Mouse (Mus musculus) 416B (cell line): Measurements from ENCODE around the gene Itga9.

Experiments
- DNase-seq: peaks from one replicate; pipeline ENCODE4 v3.0.0; 2011; ENCODE audit warnings: low read depth

Itga9 gene

DNA sequence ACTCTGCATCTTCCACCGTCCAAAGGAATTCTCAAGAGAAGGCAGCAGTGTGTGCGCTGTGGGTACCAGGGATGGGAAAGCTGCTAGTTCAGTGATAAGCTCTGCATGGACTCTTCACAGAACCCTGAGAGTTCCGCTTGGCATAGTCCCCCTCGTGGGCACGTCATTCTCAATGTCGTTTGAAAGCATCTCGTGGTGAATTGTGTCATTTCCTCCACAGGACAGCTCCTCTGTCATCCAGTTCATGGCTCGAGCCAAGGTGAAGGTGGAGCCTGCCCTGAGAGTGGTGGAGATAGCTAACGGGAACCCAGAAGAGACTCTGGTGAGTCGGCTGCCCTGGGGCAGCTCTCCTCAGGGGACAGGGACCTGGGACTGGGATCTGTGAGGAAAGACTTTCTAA lies 270.4 kb downstream of the Itga9 start:
- DNase-seq = no peak

DNA sequence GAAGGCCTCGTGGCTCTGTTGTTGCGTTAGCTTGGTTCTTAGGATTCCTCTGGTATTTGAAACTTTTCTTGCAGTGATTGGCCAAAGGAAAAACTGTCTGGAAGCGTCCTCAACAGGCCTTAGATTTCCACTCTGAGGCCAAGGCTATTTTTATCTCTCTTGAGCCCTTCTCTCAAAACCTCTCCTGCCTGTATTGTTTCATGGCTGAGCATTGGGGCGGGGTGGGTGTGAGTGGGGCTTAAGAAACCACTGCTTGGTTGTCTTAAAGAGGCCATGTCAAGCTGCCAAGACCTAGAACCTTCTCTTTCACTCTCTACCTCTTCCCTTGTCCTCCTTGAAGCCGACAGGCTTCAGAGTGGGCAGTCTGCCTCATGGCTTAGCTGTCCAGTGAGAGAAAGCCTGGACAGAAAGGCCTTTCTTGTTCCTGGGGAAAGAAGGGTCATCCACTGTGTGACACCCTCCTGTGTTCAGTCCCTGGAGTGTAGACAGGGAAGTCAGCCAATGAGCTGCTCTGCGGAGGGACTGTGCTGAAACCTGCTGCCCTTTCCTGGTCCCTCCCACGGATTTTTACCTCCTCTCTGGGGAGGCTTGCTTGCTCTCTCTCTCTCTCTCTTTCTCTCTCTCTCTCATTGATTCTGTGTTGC lies 271.0 kb downstream of the Itga9 start:
- no peak for DNase-seq

DNA sequence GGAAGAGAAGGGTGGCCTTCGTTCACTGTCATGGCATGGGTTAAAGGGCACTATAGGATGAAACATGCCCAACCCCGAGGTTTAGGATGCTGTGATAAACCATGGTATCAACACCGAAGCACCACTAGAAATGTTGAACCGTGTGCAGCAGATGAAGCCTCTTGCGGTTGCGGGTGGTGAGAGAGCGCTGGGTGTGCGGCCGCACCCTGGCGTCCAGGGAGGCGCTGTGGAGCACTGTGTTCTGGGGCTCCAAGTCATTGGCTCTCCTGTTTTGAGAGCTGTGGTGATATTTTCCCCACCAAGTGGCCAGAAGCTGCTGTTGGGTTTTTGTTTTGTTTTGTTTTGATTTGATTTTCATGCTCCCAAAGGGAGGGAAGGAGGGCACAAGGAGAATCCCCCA lies 272.1 kb downstream of the Itga9 start:
- DNase-seq = no peak

DNA sequence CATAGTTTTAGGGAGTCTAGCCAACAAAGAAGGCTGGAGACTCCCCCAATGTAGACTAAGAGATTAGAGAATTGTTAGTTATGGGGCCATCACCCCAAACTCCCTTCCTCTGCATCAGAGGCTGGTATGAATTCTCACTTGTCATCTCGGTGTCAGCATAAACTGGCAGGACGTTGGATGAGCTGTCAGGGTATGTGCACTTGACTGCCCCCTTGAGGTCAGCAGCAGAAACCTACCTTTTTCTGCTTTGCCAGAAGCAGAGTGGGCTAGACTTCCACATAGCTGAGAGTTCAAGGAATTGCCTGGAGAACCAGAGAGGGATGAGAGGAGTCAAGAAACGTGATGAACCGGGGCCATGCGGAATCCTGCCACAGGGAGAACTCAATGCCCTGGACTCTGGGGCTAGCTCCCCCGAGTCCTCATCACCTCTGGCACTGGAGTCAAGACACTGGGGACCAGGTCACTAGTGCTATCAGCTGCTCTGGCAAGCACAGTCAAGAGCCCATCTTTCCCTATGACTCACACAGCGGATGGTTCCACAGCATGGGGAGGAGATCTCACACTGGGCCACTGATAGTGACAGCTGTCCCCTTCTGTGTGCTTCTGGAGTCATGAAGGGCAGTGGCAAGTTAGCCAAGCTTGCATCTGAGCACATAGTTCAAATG lies 274.9 kb downstream of the Itga9 start:
- peak; percentile 53 for DNase-seq

DNA sequence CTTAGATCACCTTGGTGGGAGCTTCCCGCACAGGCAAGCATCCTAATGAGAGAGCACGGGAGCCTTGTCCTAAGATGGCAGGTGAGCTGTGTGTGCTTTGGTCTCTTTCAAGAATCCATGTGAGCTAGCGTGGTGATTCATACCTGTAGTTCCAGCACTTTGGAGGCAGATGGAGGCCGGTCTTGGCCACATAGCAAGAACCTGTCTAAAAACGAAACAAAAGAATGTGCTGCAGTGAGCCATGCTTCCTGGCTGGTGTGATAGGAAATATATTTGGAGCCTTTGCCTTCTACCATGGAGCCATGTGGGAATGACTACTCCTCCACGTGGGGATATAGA lies 275.4 kb downstream of the Itga9 start:
- DNase-seq = no peak

DNA sequence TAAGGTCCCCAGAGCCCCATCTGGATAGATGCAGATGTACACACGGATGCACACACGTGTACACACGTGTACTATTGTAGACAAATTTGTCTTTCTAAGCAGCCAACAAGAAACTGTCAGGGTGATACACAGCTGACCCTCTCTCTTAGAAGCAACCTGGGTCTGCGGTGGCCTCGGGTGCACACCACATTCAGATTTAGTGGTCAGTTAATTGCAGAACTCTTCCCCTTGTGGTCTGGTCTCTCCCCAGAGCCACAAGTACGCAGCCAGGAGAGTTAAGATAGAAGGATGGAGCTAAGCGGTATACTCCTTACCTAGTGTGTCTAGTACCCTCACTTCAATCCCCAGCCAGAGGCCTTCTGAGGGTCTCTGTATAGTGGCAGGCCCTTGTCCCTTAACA lies 276.7 kb downstream of the Itga9 start:
- DNase-seq = peak; percentile 61

DNA sequence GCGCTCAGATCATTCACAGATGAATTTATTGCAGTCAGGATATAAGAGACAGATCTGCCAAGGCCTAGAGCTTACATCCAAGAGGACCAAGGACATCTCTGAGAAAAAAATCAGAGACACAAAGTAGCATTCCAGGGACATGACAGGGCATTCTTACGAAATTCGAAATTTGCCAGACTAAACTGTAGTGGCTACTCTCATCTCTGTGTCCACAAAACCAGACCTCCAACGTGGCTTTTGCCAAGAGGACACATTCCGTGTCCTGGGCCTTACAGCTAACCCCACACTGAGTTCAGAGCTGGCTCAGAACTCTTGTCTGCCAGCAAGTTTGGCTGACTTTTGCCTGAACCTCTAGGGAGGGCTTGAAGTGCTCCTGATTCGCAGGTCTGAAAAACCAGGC lies 279.3 kb downstream of the Itga9 start:
- no peak for DNase-seq

DNA sequence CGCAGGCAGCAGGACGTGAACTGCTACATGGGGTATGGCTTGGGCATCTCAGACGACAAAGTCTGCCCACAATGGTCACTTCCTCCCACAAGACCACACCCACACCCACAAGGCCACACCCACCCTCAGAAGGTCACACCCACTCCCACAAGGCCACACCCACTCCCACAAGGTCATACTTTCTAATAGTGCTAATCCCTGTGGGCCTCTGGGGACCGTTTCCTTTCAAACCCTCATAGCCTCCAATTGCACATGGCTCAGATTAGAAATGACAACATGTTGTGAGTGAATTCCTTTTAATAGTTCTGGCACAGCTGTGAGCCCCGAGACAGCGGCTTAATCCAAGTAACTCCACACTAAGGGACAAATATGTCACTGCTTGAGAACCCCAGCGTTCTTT lies 280.7 kb downstream of the Itga9 start:
- DNase-seq = peak; percentile 23

DNA sequence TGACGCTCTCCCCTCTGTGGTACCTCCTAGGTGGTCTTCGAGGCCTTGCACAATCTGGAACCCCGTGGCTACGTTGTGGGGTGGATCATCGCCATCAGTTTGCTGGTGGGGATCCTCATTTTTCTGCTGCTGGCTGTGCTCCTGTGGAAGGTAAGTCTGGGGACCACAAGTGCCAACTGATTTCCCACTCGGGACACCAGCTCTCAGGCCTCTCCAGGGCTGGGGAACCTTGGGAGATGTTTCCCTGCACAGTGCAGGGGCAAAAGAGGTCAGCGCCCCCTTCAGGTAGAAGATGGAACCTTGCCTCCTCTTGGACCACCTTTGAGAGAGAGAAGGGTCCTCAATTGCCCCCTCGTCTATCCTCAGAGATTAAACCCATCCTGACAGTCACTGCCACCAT lies 281.2 kb downstream of the Itga9 start:
- DNase-seq = no peak

DNA sequence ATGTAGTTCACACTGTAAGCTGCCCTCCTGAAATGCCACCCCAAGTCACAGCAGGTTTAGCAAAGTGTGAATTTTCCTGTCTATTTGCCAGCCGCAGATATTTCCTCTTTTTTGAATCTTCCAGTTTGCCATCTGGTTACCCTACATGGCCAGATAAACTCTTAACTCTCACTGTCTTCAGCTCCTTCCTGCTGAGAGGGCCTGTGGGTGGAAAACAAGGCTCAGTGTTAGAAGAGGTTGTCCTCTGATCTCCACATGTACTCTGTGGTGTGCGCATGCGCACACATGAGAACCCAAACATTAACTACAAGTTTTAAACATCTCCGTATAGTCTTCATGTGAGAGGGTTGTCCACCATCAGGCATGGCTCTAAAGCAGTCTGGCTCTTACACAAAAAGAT lies 283.7 kb downstream of the Itga9 start:
- no peak for DNase-seq

DNA sequence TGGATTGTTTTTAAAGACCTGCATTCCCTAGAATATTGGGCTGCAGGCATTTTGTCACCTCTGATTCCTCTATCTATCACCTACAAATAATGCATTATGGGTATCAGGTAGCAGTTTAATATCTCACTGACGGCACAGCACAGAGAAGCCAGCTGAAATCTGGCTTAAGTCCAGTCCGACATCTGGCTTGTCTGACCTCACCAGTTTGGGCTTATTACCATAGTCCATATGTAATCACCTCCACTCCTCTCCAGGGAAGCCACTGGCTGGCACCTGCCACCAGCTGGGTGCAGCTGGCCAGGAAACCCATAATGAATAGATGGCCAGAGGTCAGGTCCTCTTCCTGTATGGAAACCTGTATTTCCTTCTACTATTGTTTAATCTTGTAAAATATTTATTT lies 284.2 kb downstream of the Itga9 start:
- DNase-seq = no peak

DNA sequence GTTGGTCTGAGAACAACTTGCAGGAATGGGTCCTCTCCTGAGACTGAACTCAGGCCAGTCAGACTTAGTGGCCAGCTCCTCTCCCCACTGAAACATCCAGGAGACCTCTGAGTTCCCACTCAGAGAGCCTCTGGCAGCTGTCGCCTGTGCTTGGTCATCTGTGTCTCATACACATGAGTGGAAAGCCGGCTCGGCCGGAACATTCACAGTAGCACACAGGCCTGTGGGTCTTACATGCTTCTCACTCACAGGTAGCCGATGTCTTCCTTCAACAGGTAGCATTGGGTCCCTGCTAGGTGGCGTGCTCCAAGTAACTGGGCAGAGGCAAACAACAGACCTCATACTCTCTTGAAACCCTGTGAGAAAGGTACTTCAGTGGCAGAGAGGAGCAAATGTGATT lies 284.6 kb downstream of the Itga9 start:
- no peak for DNase-seq

DNA sequence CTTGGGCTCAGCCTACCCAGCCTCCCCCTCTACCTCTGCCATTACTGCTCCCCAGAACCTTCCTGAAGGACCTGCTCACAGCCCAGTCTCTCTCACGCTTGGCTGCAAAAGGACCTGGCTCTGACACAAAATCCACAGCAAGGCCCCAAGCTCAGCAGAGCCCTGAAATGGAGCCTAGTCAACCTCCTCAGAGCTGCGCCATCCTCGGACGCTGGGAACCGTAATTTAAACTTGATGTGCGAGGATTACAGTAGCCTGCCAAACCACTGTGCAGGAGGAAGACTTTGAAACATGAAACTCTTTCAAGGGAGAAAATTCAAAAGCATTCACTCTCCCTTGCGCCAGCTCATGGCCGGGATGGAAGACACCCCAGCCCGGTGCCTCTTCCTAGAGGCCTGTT lies 285.1 kb downstream of the Itga9 start:
- no peak for DNase-seq

DNA sequence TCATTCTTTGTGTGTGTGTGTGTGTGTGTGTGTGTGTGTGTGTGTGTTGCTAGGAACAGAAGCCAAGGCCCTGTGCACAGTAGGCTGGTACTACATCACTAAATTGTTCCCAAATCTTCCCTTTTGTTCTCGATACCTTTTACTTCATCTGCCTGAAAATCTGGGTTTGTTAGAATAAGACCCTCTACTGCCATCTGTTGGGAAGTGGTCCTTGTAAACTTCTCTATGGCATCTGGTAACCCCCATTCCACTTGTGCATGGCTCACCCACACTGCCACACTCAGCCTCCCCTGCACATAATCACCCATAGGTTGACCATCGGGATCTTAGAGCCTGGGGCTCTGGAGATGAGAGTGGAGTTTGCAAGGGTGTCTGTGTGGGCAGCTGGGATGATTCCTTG lies 288.6 kb downstream of the Itga9 start:
- DNase-seq = peak; percentile 23

DNA sequence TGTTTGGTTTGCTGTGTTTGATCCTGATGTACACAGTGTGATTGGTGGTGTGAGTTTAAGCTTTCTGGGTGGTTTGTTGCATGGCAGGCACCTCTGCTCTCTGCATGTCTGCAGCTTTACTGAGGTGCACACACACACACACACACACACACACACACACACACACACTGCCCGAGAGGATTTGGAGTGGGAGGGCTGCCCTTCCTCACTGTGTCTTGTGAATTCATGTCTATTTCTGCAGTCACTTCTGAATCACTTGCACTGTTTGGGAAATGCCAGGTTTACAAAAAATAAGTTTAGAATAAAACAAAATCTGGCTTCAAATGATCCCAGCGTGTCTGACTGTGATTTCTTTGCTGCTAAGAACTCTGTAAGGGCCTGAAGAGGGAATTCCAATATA lies 294.2 kb downstream of the Itga9 start:
- no peak for DNase-seq

DNA sequence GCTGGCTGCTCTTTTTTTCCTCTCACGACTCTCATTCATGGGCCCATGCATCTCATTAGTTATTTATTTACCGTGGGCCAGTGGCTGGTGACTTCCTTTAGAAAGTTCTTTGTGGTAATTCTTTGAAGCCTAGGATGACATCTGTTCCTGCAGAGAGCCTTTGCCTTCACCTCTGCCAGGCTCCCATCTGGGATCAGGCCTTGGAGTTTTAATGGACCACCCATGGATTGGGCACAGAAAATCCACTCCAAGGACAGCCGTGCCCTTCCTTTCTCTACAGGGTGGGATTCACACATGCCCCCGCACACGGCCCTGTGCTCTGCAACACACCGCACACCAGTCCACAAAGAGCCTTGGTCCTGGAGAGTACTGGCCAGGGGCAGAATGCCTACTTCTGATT lies 295.4 kb downstream of the Itga9 start:
- DNase-seq = no peak

DNA sequence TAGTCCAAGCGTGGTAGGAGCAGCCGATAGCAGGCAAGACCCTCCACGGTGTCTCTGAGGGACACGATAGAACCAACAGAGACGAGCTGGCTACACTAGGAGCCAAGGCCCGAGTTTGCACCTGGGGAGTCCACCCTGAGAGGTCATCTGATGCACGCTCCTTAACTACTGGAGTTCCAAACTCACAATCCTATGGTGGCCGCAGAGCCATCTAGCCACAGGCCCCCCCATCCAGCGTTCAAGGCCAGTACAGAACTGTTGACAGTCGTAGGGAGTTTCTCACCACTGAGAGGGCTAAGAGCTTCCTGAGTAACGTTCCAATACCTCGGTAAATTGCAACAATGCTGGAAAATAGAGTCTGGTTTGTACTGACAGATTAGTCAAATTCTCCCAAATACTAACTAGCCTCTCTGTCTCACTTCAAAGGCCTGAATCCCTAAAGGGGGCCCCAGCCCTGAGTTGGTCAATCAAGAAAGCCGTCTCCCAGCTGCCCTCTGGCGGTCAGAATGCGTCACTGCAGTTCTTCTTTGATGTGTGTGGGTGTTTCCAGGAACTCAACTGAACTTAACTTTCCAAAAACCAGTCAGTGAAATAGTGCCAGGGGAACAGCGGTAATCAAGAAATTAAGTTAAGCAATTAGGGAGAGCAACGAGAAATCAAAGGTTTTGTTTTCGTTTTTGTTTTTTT lies 301.6 kb downstream of the Itga9 start:
- peak; percentile 71 for DNase-seq

DNA sequence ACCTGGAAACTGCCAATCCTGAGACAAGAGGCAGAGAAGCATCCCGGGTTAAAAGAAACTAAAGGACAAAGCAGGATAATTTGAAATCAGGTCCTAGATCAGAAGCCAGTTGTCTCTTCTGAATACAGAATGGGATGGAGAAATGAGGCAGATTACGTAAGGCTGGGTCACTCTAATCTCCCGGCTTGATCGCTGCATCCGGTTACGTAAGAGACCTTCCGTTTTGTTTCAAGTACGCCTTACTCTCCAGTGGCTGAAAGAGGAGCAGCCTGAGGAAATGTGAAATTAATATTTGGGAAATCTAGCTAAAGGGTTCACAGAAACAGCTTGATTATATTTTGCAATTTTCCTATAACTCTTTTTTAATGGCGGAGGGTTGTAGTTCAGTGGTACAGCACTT lies 306.6 kb downstream of the Itga9 start:
- peak; percentile 92 for DNase-seq

DNA sequence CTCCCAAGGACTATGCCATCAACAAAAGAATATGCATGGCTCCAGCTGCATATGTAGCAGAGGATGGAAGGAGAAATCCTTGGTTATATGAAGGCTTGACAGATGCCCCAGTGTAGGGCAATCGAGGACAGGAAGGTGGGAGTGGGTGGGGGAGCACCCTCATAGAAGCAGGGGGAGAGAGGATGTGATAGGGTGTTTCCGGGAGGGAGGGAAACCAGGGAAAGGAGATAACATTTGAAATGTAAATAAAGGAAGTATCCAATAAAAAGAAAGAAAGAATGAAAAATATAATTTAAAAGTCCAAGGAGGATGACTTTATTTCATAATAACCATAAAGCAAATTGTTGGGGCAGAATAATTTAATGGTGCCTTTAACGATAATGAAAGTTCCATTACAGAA lies 307.1 kb downstream of the Itga9 start:
- no peak for DNase-seq

DNA sequence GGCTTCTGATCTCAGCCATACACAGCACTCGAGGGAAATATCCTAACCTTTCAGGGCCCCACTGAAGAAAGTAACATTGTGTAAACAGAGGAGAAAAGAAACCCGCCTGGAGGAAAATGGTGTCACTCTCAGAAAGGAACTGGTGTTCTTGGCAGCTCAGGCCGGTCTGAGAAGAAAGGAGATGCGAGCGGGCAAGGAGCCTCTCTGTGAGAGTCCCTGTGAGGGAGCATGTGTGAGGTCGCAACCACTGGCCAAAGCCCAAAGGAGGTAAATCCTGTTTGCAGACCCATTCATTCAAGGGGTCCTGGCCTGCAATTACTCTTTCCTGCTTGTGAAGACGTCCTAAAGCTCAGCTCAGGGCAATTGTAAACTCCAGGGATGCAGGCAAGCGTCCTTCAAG lies 308.1 kb downstream of the Itga9 start:
- no peak for DNase-seq

DNA sequence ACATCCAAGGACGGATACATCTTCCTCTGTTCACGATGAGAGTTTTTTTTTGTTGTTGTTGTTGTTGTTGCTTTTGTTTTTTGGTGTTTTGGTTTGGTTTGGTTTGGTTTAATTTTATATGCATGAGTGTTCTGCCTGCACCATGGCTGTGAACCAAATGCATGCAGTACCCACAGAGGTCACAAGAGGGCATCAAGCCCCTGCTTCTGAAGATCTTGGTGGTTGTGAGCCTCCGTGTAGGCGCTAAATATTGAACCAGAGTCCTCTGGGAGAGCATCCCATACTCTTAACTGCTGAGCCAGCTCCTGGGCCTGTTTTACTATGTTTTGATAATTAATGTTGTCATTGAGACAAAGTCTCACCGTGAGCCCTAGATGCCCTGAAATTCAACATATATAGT lies 308.8 kb downstream of the Itga9 start:
- peak; percentile 60 for DNase-seq

DNA sequence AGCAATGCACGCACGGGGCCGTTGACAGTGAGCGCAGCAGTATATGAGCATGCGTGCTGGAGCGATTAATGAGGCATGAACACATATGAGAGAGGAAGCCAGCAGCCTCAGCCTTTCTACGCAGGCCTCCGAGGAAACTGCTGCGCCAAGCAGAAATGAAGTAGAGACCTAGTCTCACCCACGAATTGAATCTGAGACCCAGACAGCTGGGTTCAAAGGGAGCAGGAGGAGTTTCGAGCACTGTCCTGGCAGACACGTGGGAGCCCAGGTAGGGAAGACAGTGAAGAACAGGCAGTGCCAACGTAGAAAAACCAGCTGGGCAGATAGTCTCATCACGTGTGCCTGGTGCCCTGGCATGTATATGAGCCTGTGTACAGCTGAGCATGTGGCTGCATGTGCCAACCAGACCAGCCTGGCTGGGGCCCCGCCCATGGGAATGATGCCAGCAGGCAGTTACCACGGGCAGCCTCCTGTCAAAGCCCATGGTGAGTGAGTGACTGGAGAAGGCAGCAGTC lies 313.2 kb downstream of the Itga9 start:
- peak; percentile 49 for DNase-seq

DNA sequence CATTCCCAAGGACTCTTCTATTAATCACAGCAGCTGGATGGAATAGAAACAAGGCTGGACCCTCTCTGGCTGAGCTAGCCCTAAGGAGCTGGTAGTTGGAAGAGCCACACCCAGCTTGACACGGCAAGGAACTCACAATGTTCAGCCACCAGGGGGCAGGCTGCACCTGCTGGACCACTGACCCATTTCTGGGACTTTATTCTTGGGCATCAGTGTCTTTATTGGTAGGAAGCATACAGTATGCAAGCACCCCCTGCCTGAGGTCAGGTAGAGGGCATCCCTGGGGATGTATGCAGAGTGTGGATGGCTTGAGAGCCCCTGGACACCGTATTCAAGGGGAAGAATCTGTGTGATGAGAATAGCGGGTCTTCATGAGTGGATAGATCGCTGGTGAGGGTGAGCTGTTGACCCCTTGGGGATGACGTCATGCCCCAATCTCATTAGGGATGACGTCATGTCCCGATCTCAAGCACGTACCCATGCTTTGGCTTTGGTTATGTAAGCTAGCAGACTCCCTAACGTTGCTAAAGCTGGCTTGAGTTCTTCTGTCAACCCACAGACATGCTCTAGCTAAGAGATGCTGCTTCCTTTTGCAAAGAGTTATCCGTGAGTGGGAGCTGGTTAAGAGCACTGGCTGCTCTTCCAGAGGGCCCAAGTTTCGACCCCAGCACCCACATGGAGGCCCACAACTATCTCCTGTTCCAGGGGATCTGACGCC lies 314.5 kb downstream of the Itga9 start:
- DNase-seq = peak; percentile 77
